Mouse (Mus musculus) heart, embryonic 16.5 days (tissue): ENCODE results near the gene Creg1. TPM values are rescaled to one million over a fixed set of nuclear protein-coding genes. Genes with fewer than 3 reads are reported as not detected.
A peak's percentile ranks its signal among the peaks of the same experiment; 100 is the strongest.

ENCODE experiments used
- ATAC-seq: fragments of 200-750 bp; cut with Nextera tagmentation; replicated peaks from 2 replicates; pipeline ENCODE4 v1.8.0; 2017; ENCODE audit warnings: moderate number of reproducible peaks; ENCODE audit not compliant: insufficient read depth, low FRiP score; ENCODE audit errors: extremely low read depth
- H3K27ac ChIP-seq: fragments of 300-500 bp; sonication (generic); 2 replicates; pipeline ENCODE4 v1.5.1; 2014; ENCODE audit warnings: mild to moderate bottlenecking, low read length, control low read depth, moderate library complexity
- H3K27me3 ChIP-seq: fragments of 300-500 bp; sonication (generic); 2 replicates; pipeline ENCODE4 v1.6.1; 2014; ENCODE audit warnings: low read length, mixed read lengths; ENCODE audit not compliant: control insufficient read depth, insufficient read depth
- H3K36me3 ChIP-seq: fragments of 300-500 bp; sonication (generic); 2 replicates; pipeline ENCODE4 v1.6.1; 2014; ENCODE audit not compliant: control insufficient read depth, insufficient read depth
- H3K4me1 ChIP-seq: fragments of 300-500 bp; sonication (generic); 2 replicates; pipeline ENCODE4 v1.6.1; 2014; ENCODE audit warnings: low read length, mixed read lengths; ENCODE audit not compliant: control insufficient read depth, insufficient read depth
- H3K4me2 ChIP-seq: fragments of 300-500 bp; sonication (generic); 2 replicates; pipeline ENCODE4 v1.6.1; 2014; ENCODE audit warnings: low read depth, mild to moderate bottlenecking, control low read depth, low read length
- H3K4me3 ChIP-seq: fragments of 300-500 bp; sonication (generic); 2 replicates; pipeline ENCODE4 v1.5.1; 2014; ENCODE audit warnings: mild to moderate bottlenecking, control low read depth, low read length
- H3K9ac ChIP-seq: fragments of 300-500 bp; sonication (generic); 2 replicates; pipeline ENCODE4 v1.6.1; 2014; ENCODE audit warnings: low read length, control low read depth
- H3K9me3 ChIP-seq: fragments of 300-500 bp; sonication (generic); replicated peaks from 2 replicates; pipeline ENCODE4 v1.6.1; 2016; ENCODE audit warnings: low read length; ENCODE audit not compliant: control insufficient read depth
- WGBS: fragments of 180-500 bp; shearing (Covaris S2); extraction: QIAGEN DNeasy Blood & Tissue Kit; methylation state at CpG from one replicate; pipeline ENCODE4 v1.1.7; 2014; 5-methylcytosine and 5-hydroxymethylcytosine counted together
- polyA plus RNA-seq: library from polyadenylated mRNA; unstranded; fragments of >200 nt; fragmentation: Nextera tagmentation; extraction: Ambion mirVana; gene quantifications from 2 replicates; pipeline ENCODE4 v1.2.1, GENCODE M21; 2015

Creg1 gene
- polyA plus RNA-seq, 1 experiment from 2014 or later = 73.2 TPM

DNA sequence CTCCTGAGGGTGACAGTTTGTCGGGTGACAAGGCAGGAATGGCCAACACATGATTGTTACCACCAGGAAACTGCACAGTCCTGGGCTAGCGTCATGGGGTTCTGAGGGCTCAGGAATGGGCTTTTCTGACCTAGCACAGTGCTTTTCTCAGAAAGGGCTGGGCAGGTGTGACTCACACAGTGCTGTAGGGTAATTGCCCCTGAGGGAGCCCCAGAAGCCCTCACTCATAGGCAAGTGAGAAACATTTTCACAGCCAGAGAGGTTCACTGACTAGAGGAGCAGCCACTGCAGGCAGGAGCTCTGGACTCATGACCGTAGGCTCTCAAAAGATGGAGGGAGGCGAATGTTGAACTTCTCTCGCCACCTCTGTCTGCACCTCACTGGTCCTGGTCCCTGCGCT, 26.4 kb downstream of the Creg1 start:
- peak overlapping the region; percentile 30; the same call in 1 of the 2 replicates for H3K4me2 ChIP-seq
- peak overlapping the region; percentile 4; the same call in 1 of the 2 replicates for H3K9ac ChIP-seq
- no peak for ATAC-seq
- H3K4me1 ChIP-seq = no peaks in the 10 kb centered on the region
- H3K36me3 ChIP-seq = no peaks in the 10 kb centered on the region
- no peaks in the 10 kb centered on the region for H3K27me3 ChIP-seq
- H3K9me3 ChIP-seq = no peaks in the 10 kb centered on the region
- no peak overlapping the region for H3K27ac ChIP-seq
- 83% methylated on average over 6 of the region's 6 CpGs for WGBS
- peak overlapping the region; percentile 28 for H3K4me3 ChIP-seq

DNA sequence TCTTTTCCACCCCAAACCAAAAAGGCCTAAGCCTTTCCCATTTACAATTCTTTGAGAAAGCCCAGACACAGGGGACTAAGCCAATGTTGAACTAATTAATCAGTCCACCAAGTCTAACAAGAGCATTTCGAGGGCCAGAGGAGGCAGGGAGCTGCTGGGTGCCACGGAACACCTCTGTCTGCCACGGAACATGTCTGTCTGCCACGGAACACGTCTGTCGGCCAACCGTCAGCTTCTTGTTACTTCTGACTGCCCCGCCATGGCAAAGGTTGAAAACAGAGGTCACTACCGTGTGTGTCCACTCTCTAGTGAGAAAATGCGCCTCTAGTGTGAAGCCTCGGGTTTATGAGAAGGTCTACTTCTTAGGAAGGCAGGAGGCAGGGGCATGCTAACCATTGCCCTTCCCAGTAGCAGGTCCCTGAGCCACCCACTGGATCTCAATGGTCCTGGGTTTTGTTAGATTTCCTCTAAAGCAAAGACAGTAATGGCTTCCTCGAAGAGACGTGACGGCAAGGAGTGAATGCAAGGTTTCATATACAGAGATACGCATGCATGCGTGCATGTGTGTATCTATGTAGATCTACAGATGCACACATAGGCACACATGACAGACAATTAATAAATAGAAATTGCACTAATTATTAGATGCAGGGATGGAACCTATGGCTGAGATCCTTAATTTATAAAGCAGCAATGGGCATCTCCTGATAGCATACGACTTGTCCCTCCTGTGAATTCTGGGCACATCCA, 27.1 kb downstream of the Creg1 start:
- Histone ChIP-seq H3K36me3 (no peaks in the 10 kb centered on the region), H3K4me3 (no peak overlapping the region), H3K4me1 (no peaks in the 10 kb centered on the region), H3K9me3 (no peaks in the 10 kb centered on the region), H3K9ac (no peak overlapping the region), H3K4me2 (no peak overlapping the region), H3K27me3 (no peaks in the 10 kb centered on the region), H3K27ac (no peak overlapping the region)
- ATAC-seq = no peak
- WGBS = 91% methylated on average over 17 of the region's 17 CpGs

DNA sequence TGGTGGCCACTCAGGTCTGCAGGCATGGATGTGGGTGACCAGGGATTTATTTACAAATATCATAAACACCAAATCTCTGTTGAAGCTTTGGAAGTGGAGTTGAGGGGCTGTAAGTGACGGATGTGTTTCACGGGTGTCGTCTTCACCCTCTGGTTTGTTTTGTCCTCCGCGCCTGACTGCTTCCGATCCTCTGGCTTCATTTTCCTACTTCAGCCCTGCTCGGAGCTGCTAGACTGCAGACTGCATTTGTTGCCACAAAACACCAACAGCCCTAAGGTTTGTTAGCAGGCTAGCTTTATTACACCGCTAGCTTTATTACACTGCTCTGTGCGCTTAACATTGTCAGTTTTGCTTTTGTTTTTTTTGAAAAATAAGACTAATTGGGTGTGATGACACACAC, 27.9 kb downstream of the Creg1 start:
- 81% methylated on average over 9 of the region's 9 CpGs for WGBS
- no peak for ATAC-seq
- no peak overlapping the region for H3K4me3 ChIP-seq

DNA sequence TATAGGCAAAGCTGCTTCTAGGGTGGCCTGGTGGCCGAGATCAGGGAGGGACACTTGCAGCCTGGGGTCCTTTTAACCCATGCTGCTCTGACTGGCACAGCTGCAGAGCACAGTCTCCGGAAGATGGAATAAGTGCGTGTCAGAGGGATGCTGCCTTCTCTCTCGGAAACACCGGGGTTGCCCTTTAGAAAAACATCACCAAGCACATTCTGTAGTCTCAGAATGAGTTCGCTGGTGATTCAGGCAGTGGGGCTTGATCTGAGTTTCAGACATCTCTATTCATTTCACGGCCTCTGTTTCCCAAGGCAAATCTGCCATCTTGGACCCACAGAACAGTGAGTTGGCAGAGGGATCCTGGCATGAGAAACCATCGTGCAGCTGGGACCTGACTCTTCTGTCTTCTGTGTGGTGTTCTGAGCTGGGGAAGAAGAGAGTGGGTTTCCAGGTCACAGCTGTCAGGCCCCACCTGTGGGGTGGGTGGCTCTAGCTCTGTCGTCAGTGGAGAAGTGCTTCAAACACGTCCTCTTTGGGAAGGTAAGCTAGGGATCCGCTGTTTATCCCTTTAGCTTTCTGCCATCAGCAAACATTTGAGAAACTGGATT, 38.3 kb downstream of the Creg1 start:
- H3K9me3 ChIP-seq = no peaks in the 10 kb centered on the region
- no peak for ATAC-seq
- H3K4me2 ChIP-seq = no peak overlapping the region
- no peaks in the 10 kb centered on the region for H3K36me3 ChIP-seq
- H3K27ac ChIP-seq = no peak overlapping the region
- WGBS = 78% methylated on average over 11 of the region's 11 CpGs
- no peak overlapping the region for H3K4me3 ChIP-seq
- H3K27me3 ChIP-seq = no peaks in the 10 kb centered on the region
- H3K4me1 ChIP-seq = no peaks in the 10 kb centered on the region
- H3K9ac ChIP-seq = no peak overlapping the region

More for the DNA sequence above, 27.9 kb downstream of the Creg1 start:
- H3K27ac ChIP-seq = no peak overlapping the region
- no peaks in the 10 kb centered on the region for H3K9me3 ChIP-seq
- H3K36me3 ChIP-seq = no peaks in the 10 kb centered on the region
- H3K4me1 ChIP-seq = no peaks in the 10 kb centered on the region
- no peak overlapping the region for H3K4me2 ChIP-seq
- no peaks in the 10 kb centered on the region for H3K27me3 ChIP-seq
- H3K9ac ChIP-seq = no peak overlapping the region

- 88% methylated on average over 5 of the region's 5 CpGs for WGBS
- no peak for ATAC-seq
- H3K4me2 ChIP-seq = no peak overlapping the region
- H3K4me1 ChIP-seq = no peaks in the 10 kb centered on the region
- H3K27ac ChIP-seq = no peak overlapping the region
- no peak overlapping the region for H3K4me3 ChIP-seq
- no peaks in the 10 kb centered on the region for H3K27me3 ChIP-seq
- H3K36me3 ChIP-seq = no peaks in the 10 kb centered on the region
- H3K9ac ChIP-seq = no peak overlapping the region
- H3K9me3 ChIP-seq = no peaks in the 10 kb centered on the region
Measured at GRCm38 (mm10) chr1:165803107-165803506, 39.6 kb downstream of the Creg1 start.

DNA sequence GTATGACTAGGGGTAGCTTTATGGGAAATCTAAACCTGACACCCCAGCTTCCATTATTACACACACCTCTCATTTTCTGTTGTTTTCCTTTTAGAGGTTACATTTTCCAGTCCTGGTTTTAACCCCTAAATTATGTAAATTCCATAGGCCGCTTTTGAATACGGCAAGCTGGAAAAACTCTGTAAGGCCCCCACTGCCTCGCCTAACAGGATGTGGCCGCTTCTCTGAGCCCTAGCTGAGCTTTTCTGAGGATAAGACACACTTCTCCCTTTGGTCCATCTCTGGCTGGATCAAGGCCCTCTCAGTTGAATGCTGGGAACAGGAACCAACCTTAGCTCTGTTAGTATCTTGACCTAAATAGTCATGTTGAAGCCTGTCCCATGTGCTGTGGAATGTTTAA, 40.6 kb downstream of the Creg1 start:
- no peak for ATAC-seq
- Histone ChIP-seq H3K9ac (no peak overlapping the region), H3K27ac (no peak overlapping the region), H3K4me2 (no peak overlapping the region), H3K4me3 (no peak overlapping the region), H3K36me3 (no peaks in the 10 kb centered on the region), H3K27me3 (no peaks in the 10 kb centered on the region), H3K9me3 (no peaks in the 10 kb centered on the region), H3K4me1 (no peaks in the 10 kb centered on the region)
- 91% methylated on average over 4 of the region's 4 CpGs for WGBS

GRCm38 (mm10) chr1:165810633-165811032, 47.1 kb downstream of the Creg1 start:
- Histone ChIP-seq H3K4me2 (no peak overlapping the region), H3K9me3 (no peaks in the 10 kb centered on the region), H3K27me3 (no peaks in the 10 kb centered on the region), H3K9ac (no peak overlapping the region), H3K4me3 (no peak overlapping the region), H3K36me3 (no peaks in the 10 kb centered on the region), H3K4me1 (no peaks in the 10 kb centered on the region), H3K27ac (no peak overlapping the region)
- WGBS = 72% methylated on average over 2 of the region's 2 CpGs
- no peak for ATAC-seq

DNA sequence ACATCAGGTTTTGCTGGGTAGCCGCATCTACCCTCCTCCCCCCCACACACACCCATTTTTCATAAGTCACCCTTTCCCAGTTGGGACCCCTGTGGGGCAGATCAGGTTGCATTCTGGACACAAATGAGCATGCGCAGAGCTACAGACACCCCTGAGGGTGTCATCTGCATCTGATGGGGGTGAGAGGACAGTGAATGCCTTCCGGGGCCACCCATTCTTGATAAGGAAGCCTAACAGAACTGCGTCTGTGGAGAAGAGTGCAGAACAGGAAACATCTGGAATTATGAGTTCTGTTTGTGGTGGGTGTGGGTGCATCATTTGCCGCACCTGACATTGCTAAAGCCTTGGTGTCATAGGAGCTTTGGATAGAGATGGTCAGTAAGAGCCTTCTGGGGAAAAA, 47.6 kb downstream of the Creg1 start:
- no peak for ATAC-seq
- Histone ChIP-seq H3K4me3 (no peak overlapping the region), H3K4me1 (no peaks in the 10 kb centered on the region), H3K4me2 (no peak overlapping the region), H3K27ac (no peak overlapping the region), H3K9ac (no peak overlapping the region), H3K36me3 (no peaks in the 10 kb centered on the region), H3K9me3 (no peaks in the 10 kb centered on the region), H3K27me3 (no peaks in the 10 kb centered on the region)
- WGBS = 66% methylated on average over 5 of the region's 5 CpGs

- Histone ChIP-seq H3K4me3 (no peak overlapping the region), H3K36me3 (no peaks in the 10 kb centered on the region), H3K27me3 (no peaks in the 10 kb centered on the region; the same call in 1 of the 2 replicates), H3K9ac (no peak overlapping the region), H3K4me1 (no peaks in the 10 kb centered on the region), H3K4me2 (no peak overlapping the region), H3K27ac (no peak overlapping the region), H3K9me3 (no peaks in the 10 kb centered on the region)
- no peak for ATAC-seq
- 83% methylated on average over 3 of the region's 3 CpGs for WGBS
Measured at GRCm38 (mm10) chr1:165812775-165813174, 49.2 kb downstream of the Creg1 start.
